Mouse (Mus musculus): ENCODE data around the gene Rbm4b.
A peak's percentile ranks its signal among the peaks of the same experiment; 100 is the strongest.
"Not testable (repeated sequence)": the region's sequence is repeated elsewhere in the genome, so short reads cannot be mapped to it uniquely, and the experiment has no call there.

The Rbm4b gene

DNA sequence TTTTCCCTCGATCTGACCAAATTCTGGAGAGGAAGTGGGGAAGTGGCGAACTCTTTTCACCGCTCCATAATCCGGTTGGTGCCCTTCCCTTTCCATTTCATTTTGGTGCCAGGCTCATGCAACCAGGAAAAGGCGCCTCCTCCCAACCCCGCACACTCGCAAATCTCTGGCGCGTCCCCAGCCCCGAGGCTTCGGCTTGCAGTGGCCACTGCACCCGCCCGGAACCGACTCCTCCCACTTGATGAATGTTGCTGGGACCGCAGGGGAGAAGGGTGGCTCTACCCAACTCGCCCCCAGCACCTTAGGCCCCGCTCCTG lies 54.4 kb downstream of the Rbm4b start:
- no peak for DNase-seq (ENCODE audit: low spot score)

DNA sequence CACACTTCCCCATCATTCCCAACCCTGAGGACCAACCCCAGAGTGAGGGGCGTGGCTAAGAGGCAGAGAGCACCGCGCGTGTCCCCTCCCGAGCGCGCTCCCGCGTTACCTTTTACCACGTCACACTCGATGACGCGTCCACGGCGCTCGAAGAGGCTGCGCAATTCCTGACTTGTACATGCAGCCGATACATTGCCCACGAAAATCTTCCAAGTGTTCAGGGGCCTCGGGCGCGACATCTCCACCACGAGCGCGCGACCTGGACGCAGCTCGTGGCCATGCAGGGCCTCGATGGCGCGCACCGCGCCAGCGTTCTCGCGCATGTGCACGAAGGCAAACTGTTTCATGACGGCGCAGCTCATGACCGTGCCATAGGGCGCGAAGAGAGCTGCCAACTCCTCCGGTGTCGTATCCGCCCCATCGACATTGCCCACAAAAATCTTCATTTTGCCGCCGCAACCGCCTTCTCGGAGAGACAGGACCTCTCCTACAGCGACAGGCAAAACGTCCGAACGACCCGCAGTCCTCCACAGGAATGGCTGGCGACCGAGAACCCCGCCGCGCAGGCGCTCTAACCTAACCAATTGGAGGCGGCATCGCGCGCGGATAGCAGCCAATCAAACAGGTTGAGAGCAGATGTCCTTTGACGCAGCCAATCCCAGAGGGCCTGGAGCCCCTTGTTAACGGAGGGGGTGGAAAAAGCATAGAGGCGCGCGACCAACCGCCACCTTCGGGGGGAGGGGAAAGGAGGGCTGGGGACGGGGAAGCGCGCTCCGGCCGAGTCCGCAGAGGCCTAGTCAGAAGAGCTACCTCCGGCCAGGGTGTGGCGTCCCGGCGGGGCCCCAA lies 55.0 kb downstream of the Rbm4b start, which contains the start of the genes Gm21992 and Rbm14:
TSS of gene Gm21992 (minus strand) at position 550 of the 846 bp plus-strand sequence.
TSS of gene Rbm14 (minus strand) at position 572 of the 846 bp plus-strand sequence.
- peak; percentile 99 for DNase-seq (ENCODE audit: low spot score)

DNA sequence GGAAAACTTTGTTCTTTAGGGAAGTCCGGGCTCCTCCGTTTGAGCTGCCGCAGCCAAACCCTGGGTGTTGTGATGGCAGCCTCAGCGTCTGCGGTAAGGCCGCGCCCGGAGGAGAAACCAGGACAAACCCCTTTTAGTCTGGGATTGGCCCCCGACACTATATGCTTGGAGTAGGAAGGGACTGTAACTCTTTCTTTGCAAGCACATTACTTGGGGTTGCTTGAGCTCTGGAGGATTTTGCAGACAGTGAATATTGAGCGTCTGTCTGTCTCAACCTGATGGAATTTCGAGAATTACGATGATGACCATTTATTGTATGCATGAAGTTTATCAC lies 55.6 kb downstream of the Rbm4b start:
- DNase-seq (ENCODE audit: low spot score) = no peak

DNA sequence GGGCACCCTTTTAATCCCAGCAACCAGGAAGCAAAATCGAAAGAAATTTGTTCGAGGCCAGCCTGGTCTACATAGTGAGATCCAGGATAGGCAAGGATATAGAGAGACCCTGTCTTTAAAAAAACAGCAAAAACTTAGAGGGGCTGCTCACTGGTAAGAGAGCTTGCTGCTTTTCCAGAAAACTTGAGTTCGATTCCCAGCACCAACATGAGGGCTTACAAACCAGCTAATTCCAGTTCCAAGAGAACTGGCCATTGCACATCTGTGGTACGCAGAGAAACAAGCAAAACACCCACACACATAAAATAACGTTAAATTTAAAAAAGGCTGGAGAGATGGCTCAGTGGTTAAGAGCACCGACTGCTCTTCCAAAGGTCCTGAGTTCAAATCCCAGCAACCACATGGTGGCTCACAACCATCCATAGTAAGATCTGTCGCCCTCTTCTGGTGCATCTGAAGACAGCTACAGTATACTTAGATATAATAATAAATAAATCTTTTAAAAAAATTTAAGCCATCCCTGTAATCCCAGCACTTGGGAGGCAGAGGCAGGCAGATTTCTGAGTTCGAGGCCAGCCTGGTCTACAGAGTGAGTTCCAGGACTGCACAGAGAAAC lies 56.1 kb downstream of the Rbm4b start:
- not testable (repeated sequence) for DNase-seq (ENCODE audit: low spot score)

DNA sequence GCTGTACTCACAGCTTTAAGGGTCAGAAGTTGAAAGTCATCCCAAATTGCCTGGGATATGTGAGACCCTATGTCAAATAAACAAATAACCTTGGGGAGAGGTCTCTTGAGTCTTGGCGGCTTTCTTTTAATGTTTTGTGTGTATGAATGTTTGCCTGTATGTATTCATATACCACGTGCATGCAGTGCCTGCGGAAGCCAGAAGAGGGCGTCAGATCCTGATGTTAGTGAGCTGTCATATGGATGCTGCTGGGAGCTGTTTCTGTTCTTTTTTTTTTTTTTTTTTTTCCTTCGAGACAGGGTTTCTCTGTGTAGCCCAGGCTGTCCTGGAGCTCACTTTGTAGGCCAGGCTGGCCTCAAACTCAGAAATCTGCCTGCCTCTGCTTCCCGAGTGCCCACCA lies 56.7 kb downstream of the Rbm4b start:
- peak; percentile 50 for DNase-seq (ENCODE audit: low spot score)
